Comparison of ENCODE assay signal across 10 mouse cellular contexts in the genomic region with DNA sequence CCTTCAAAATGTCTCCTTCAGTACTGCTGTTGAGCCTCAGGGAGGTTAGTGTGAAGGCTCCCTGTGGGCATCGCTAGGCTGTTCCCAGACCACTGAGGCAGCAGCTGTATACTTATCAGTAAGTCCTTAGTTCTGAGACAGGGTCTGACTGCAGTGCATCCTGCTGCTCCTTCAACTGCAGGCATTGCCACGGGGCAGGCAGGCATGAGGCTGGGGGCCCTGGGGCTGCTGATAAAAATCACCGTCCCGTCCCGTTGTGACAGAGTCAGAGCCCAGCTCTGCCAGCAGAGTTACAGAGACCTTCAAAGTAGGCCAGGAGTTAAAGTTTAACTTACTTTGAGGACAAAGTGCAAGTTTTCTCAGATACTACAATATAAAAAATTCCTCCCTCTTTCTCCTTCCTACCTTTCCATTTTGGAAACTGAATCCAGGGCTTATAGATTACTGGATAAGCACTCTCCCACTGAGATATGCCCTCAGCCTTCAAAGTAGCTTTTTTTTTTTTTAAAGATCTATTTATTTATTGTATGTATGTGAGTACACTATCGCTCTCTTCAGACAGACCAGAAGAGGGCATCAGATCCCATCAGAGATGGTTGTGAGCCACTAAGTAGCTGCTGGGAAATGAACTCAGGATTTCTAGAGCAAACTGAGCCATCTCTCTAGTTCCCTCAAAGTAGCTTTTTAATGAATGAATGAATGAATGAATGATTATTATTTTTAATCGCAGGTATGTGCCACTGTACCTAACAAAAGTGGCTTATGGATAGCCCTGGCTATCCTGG. TPM values are rescaled to one million over a fixed set of nuclear protein-coding genes. Genes with fewer than 3 reads are reported as not detected.
DNase-seq lines count a peak whose midpoint lies in the region; ATAC-seq and TF ChIP-seq lines count a peak whose summit lies in the region.
"Had no signal": no experiment of that assay in that cellular context is flagged by ENCODE, and none has a peak within 500 bp of the region (broad histone marks: within the 10 kb centered on the region; RNA-seq: fewer than 3 reads in every experiment).

No protein-coding gene starts in this region.

- H3K79me2 ChIP-seq in liver, adult 2 months (ENCODE audit: control insufficient read depth, insufficient read depth, low read length), result no peaks in the 10 kb centered on the region

- no peak for ATAC-seq in lung, embryonic 16.5 days (ENCODE audit: low read depth)
- ATAC-seq in stomach, postnatal 0 days (ENCODE audit: low FRiP score, low TSS enrichment), result peak; percentile 38; the same call in 1 of the 2 replicates
- no peak for ATAC-seq in cerebellum, adult (ENCODE audit: insufficient number of reproducible peaks, low FRiP score, low TSS enrichment)

- 70% methylated on average over 7 of the region's 7 CpGs for WGBS in lung, embryonic 16.5 days
- 25% methylated on average over 7 of the region's 7 CpGs for WGBS in liver, adult 2 months
- 68% methylated on average over 7 of the region's 7 CpGs for WGBS in stomach, postnatal 0 days

- H3K27me3 ChIP-seq in lung, embryonic 16.5 days (ENCODE audit: control insufficient read depth, insufficient read depth, low read depth, low read length), result no peaks in the 10 kb centered on the region
- no peaks in the 10 kb centered on the region for H3K27me3 ChIP-seq in liver, adult 2 months (ENCODE audit: control insufficient read depth, insufficient read depth, low read length)
- no peaks in the 10 kb centered on the region for H3K27me3 ChIP-seq in stomach, postnatal 0 days (ENCODE audit: control insufficient read depth, insufficient read depth, low read length)
- H3K27me3 ChIP-seq: limb, embryonic 13.5 days had no signal

- H3K9me3 ChIP-seq in lung, embryonic 16.5 days (ENCODE audit: control insufficient read depth, low read length), result no peaks in the 10 kb centered on the region
- H3K9me3 ChIP-seq in stomach, postnatal 0 days (ENCODE audit: control insufficient read depth, low read length), result no peaks in the 10 kb centered on the region
- H3K9me3 ChIP-seq: limb, embryonic 13.5 days had no signal

- peak overlapping the region; percentile 14; the same call in 1 of the 2 replicates for H3K27ac ChIP-seq in lung, embryonic 16.5 days (ENCODE audit: low read length)
- peak overlapping the region; percentile 91 for H3K27ac ChIP-seq in liver, adult 2 months (replicated peaks; ENCODE audit: insufficient read depth, low read depth, low read length)
- peak overlapping the region; percentile 70 for H3K27ac ChIP-seq in stomach, postnatal 0 days (replicated peaks)
- H3K27ac ChIP-seq: limb, embryonic 13.5 days had no signal

- TF ChIP-seq CTCF in liver, adult 2 months (IDR thresholded peaks at IDR 0.05; ENCODE audit: low read depth, low read length), result no peak
- TF ChIP-seq CTCF in stomach, postnatal 0 days (IDR thresholded peaks at IDR 0.05; ENCODE audit: low read depth), result peak; percentile 40; the same call in 1 of the 2 replicates

- H3K9ac ChIP-seq in lung, embryonic 16.5 days (ENCODE audit: low read length), result no peak overlapping the region
- peak overlapping the region; percentile 59 for H3K9ac ChIP-seq in liver, adult 2 months (ENCODE audit: low read depth, low read length)
- H3K9ac ChIP-seq in stomach, postnatal 0 days (ENCODE audit: low read length), result no peak overlapping the region
- H3K9ac ChIP-seq: limb, embryonic 13.5 days had no signal

- no peak for TF ChIP-seq EP300 in stomach, postnatal 0 days (optimal IDR thresholded peaks at IDR 0.05)

- no peak overlapping the region for H3K4me2 ChIP-seq in lung, embryonic 16.5 days (ENCODE audit: low read depth, low read length)
- no peak overlapping the region; the same call in 1 of the 2 replicates for H3K4me2 ChIP-seq in stomach, postnatal 0 days (replicated peaks; ENCODE audit: low read depth)
- H3K4me2 ChIP-seq: limb, embryonic 13.5 days had no signal

- H3K4me1 ChIP-seq in lung, embryonic 16.5 days (replicated peaks; ENCODE audit: control insufficient read depth, insufficient read depth, low read length), result peaks cover under 1% of the 10 kb centered on the region
- peaks cover 32% of the 10 kb centered on the region for H3K4me1 ChIP-seq in liver, adult 2 months (ENCODE audit: control insufficient read depth, insufficient read depth, low read length)
- H3K4me1 ChIP-seq in stomach, postnatal 0 days (replicated peaks; ENCODE audit: control insufficient read depth, insufficient read depth), result no peaks in the 10 kb centered on the region

- DNase-seq in lung, postnatal 36 days, result no peak
- peak; percentile 72 to 76 for DNase-seq in kidney, adult 8-10 months
- peak; percentile 92 for DNase-seq in liver, adult 2 months (ENCODE audit: extremely low read depth, low read depth, low spot score)
- DNase-seq in stomach, postnatal 0 days (ENCODE audit: low spot score), result peak; percentile 48
- no peak for DNase-seq in heart, adult 18-20 months
- no peak for DNase-seq in ovary, postnatal 36 days (ENCODE audit: low spot score)
- DNase-seq: adrenal gland, adult 2 months had no signal

- no peaks in the 10 kb centered on the region; the same call in 1 of the 2 replicates for H3K36me3 ChIP-seq in lung, embryonic 16.5 days (ENCODE audit: control insufficient read depth, insufficient read depth, low read length)
- H3K36me3 ChIP-seq in liver, adult 2 months (ENCODE audit: control insufficient read depth, insufficient read depth, low read length), result no peaks in the 10 kb centered on the region; the same call in 1 of the 2 replicates
- 0 out of 2 replicates have a peak, but pooled peaks cover 3% of the 10 kb centered on the region for H3K36me3 ChIP-seq in stomach, postnatal 0 days (ENCODE audit: control insufficient read depth, insufficient read depth, low read length)

- H3K4me3 ChIP-seq in lung, embryonic 16.5 days (ENCODE audit: low read length), result no peak overlapping the region
- H3K4me3 ChIP-seq in liver, adult 2 months (ENCODE audit: insufficient read depth, low read depth, low read length), result peak overlapping the region; percentile 22; the same call in 1 of the 2 replicates
- no peak overlapping the region for H3K4me3 ChIP-seq in stomach, postnatal 0 days (ENCODE audit: low read depth, low read length)
- H3K4me3 ChIP-seq: limb, embryonic 13.5 days had no signal

- 0 out of 2 replicates have a peak, but pooled peaks have one; percentile 16 for TF ChIP-seq POLR2A in liver, adult 2 months (IDR thresholded peaks at IDR 0.05; ENCODE audit: extremely low read depth, insufficient read depth, low read length)

RNA-seq across cellular contexts. Expression of a gene that starts 14.2 kb away (rescaled TPM):
- 45.9 and 47.5 TPM in 2 replicates for polyA plus RNA-seq in lung, embryonic 16.5 days (2015; fragmentation: Nextera tagmentation; extraction: Ambion mirVana)
- total RNA-seq in liver, adult 2 months (2014; rRNA removed), result 10.9 and 18.1 TPM in 2 replicates
- polyA plus RNA-seq in liver, adult 2 months (2012; rRNA removed), result 20.4 and 20.6 TPM in 2 replicates
- polyA plus RNA-seq in stomach, postnatal 0 days (2015; fragmentation: Nextera tagmentation; extraction: Ambion mirVana), result 26.0 and 27.8 TPM in 2 replicates
- total RNA-seq in heart, adult 18-20 months (2021), result 10 to 100 TPM; 26.1 to 30.0 TPM

RNA-seq across cellular contexts. Expression of a gene that starts 41.4 kb away (rescaled TPM):
- 34.6 and 36.6 TPM in 2 replicates for polyA plus RNA-seq in lung, embryonic 16.5 days (2015; fragmentation: Nextera tagmentation; extraction: Ambion mirVana)
- total RNA-seq in liver, adult 2 months (2014; rRNA removed), result 5.8 and 7.1 TPM in 2 replicates
- 6.5 and 6.8 TPM in 2 replicates for polyA plus RNA-seq in liver, adult 2 months (2012; rRNA removed)
- polyA plus RNA-seq in stomach, postnatal 0 days (2015; fragmentation: Nextera tagmentation; extraction: Ambion mirVana), result 18.3 and 20.6 TPM in 2 replicates
- total RNA-seq in heart, adult 18-20 months (2021), result 10 to 100 TPM; 13.3 to 15.3 TPM

Comparison
In these comparisons a context has a peak if more than half of its experiments do, and no peak if none do; other contexts are left out.
1. H3K27ac ChIP-seq: peak in every context shown above with its lines; median percentile 91 in liver, adult 2 months; 70 in stomach, postnatal 0 days; 14 in lung, embryonic 16.5 days.
2. DNase-seq: peak in kidney, adult 8-10 months (2 of 2), liver, adult 2 months (single experiment) and stomach, postnatal 0 days (single experiment); none in lung, postnatal 36 days (single experiment), heart, adult 18-20 months (0 of 2) and ovary, postnatal 36 days (single experiment).